Mouse (Mus musculus): ENCODE measurements around the gene Tmem52b. TPM values are rescaled to one million over a fixed set of nuclear protein-coding genes. Genes with fewer than 3 reads are reported as not detected.
"Not testable (repeated sequence)": the region's sequence is repeated elsewhere in the genome, so short reads cannot be mapped to it uniquely, and the experiment has no call there.

Gene Tmem52b
- 0.10 TPM in 1 of 2 replicates, not detected in the other for polyA plus RNA-seq (2012; rRNA removed)

GRCm38 (mm10) chr6:129512367-129512766 is at the start of gene Tmem52b:
Gene Tmem52b, plus strand, starts transcription at chr6:129512555.
- TF ChIP-seq POLR2A (IDR thresholded peaks at IDR 0.05; ENCODE audit: borderline replicate concordance, extremely low read depth, insufficient read depth, insufficient read length, poor library complexity, severe bottlenecking): no peak
- no peak for DNase-seq (ENCODE audit: low read depth)

- no peak for DNase-seq (ENCODE audit: low read depth)
- TF ChIP-seq POLR2A (IDR thresholded peaks at IDR 0.05; ENCODE audit: borderline replicate concordance, extremely low read depth, insufficient read depth, insufficient read length, poor library complexity, severe bottlenecking) (no peak), CTCF (IDR thresholded peaks at IDR 0.05; ENCODE audit: borderline replicate concordance, extremely low read depth, insufficient read depth, insufficient read length) (no peak)
Observed at GRCm38 (mm10) chr6:129471386-129471785, 41.0 kb upstream of the Tmem52b start.

- DNase-seq (ENCODE audit: low read depth): no peak
- no peak for TF ChIP-seq POLR2A (IDR thresholded peaks at IDR 0.05; ENCODE audit: borderline replicate concordance, extremely low read depth, insufficient read depth, insufficient read length, poor library complexity, severe bottlenecking)
- no peak for TF ChIP-seq CTCF (IDR thresholded peaks at IDR 0.05; ENCODE audit: borderline replicate concordance, extremely low read depth, insufficient read depth, insufficient read length)
Observed at GRCm38 (mm10) chr6:129472627-129473026, 39.7 kb upstream of the Tmem52b start.

GRCm38 (mm10) chr6:129476404-129477126 is 35.8 kb upstream of the Tmem52b start:
- DNase-seq (ENCODE audit: low read depth): peak; percentile 32
- no peak for TF ChIP-seq POLR2A (IDR thresholded peaks at IDR 0.05; ENCODE audit: borderline replicate concordance, extremely low read depth, insufficient read depth, insufficient read length, poor library complexity, severe bottlenecking)
- 0 out of 2 replicates have a peak, but pooled peaks have one; percentile 3 for TF ChIP-seq CTCF (IDR thresholded peaks at IDR 0.05; ENCODE audit: borderline replicate concordance, extremely low read depth, insufficient read depth, insufficient read length)

- TF ChIP-seq CTCF (IDR thresholded peaks at IDR 0.05; ENCODE audit: borderline replicate concordance, extremely low read depth, insufficient read depth, insufficient read length): no peak
- TF ChIP-seq POLR2A (IDR thresholded peaks at IDR 0.05; ENCODE audit: borderline replicate concordance, extremely low read depth, insufficient read depth, insufficient read length, poor library complexity, severe bottlenecking): no peak
- peak; percentile 93 for DNase-seq (ENCODE audit: low read depth)
Observed at GRCm38 (mm10) chr6:129480089-129480958, 32.0 kb upstream of the Tmem52b start.

- no peak for TF ChIP-seq POLR2A (IDR thresholded peaks at IDR 0.05; ENCODE audit: borderline replicate concordance, extremely low read depth, insufficient read depth, insufficient read length, poor library complexity, severe bottlenecking)
- no peak for TF ChIP-seq CTCF (IDR thresholded peaks at IDR 0.05; ENCODE audit: borderline replicate concordance, extremely low read depth, insufficient read depth, insufficient read length)
- DNase-seq (ENCODE audit: low read depth): no peak
Observed at GRCm38 (mm10) chr6:129494924-129495323, 17.4 kb upstream of the Tmem52b start.

- no peak for DNase-seq (ENCODE audit: low read depth)
- TF ChIP-seq POLR2A (IDR thresholded peaks at IDR 0.05; ENCODE audit: borderline replicate concordance, extremely low read depth, insufficient read depth, insufficient read length, poor library complexity, severe bottlenecking) (no peak), CTCF (IDR thresholded peaks at IDR 0.05; ENCODE audit: borderline replicate concordance, extremely low read depth, insufficient read depth, insufficient read length) (no peak)
Observed at GRCm38 (mm10) chr6:129497345-129498218, 14.8 kb upstream of the Tmem52b start.

GRCm38 (mm10) chr6:129499516-129499915 is 12.8 kb upstream of the Tmem52b start:
- DNase-seq (ENCODE audit: low read depth): not testable (repeated sequence)

- no peak for TF ChIP-seq POLR2A (IDR thresholded peaks at IDR 0.05; ENCODE audit: borderline replicate concordance, extremely low read depth, insufficient read depth, insufficient read length, poor library complexity, severe bottlenecking)
- TF ChIP-seq CTCF (IDR thresholded peaks at IDR 0.05; ENCODE audit: borderline replicate concordance, extremely low read depth, insufficient read depth, insufficient read length): no peak
- no peak for DNase-seq (ENCODE audit: low read depth)
Observed at GRCm38 (mm10) chr6:129503471-129503870, 8.9 kb upstream of the Tmem52b start.

- DNase-seq (ENCODE audit: low read depth): no peak
- TF ChIP-seq POLR2A (IDR thresholded peaks at IDR 0.05; ENCODE audit: borderline replicate concordance, extremely low read depth, insufficient read depth, insufficient read length, poor library complexity, severe bottlenecking) (no peak), CTCF (IDR thresholded peaks at IDR 0.05; ENCODE audit: borderline replicate concordance, extremely low read depth, insufficient read depth, insufficient read length) (no peak)
Observed at GRCm38 (mm10) chr6:129507024-129507423, 5.3 kb upstream of the Tmem52b start, which contains the start of gene Olr1. Gene Olr1, minus strand, starts transcription at chr6:129507165.
